Mouse (Mus musculus) myocyte (in vitro differentiated cells): ENCODE measurements around the gene Cobl. TPM values are rescaled to one million over a fixed set of nuclear protein-coding genes. Genes with fewer than 3 reads are reported as not detected.

ENCODE experiments used
- H3K27me3 ChIP-seq: one replicate; pipeline ENCODE4 v1.6.1; 2011; ENCODE audit not compliant: control insufficient read depth, insufficient read depth, insufficient read length
- H3K36me3 ChIP-seq: one replicate; pipeline ENCODE4 v1.6.1; 2011; ENCODE audit not compliant: control insufficient read depth, insufficient read depth
- H3K4me2 ChIP-seq: one replicate; pipeline ENCODE4 v1.6.1; 2011; ENCODE audit warnings: low read depth, control low read depth
- H3K4me3 ChIP-seq: one replicate; pipeline ENCODE4 v1.5.1; 2011; ENCODE audit warnings: mild to moderate bottlenecking, control low read depth, moderate library complexity
- H3K79me2 ChIP-seq: one replicate; pipeline ENCODE4 v1.6.1; 2011; ENCODE audit not compliant: control insufficient read depth, insufficient read depth
- H3ac ChIP-seq: one replicate; pipeline ENCODE4 v1.6.1; 2011; ENCODE audit not compliant: control insufficient read depth, insufficient read length
- CEBPB ChIP-seq: IDR thresholded peaks from 2 replicates; pipeline ENCODE4 v1.6.1; 2011; ENCODE audit warnings: mild to moderate bottlenecking, moderate library complexity; ENCODE audit not compliant: poor library complexity, insufficient read depth, severe bottlenecking
- E2F4 ChIP-seq: IDR thresholded peaks from one replicate; pipeline ENCODE4 v1.6.1; 2011; ENCODE audit warnings: mild to moderate bottlenecking, control low read depth, moderate library complexity; ENCODE audit not compliant: insufficient read depth
- MAX ChIP-seq: IDR thresholded peaks from one replicate; pipeline ENCODE4 v1.6.1; 2011; ENCODE audit warnings: low read depth, mild to moderate bottlenecking, control low read depth
- MYOD1 ChIP-seq, 3 experiments: IDR thresholded peaks; one replicate each; pipeline ENCODE4 v1.6.1; 2011; ENCODE audit warnings: control low read depth in 2 of 3, low read depth in 2 of 3, mild to moderate bottlenecking in 2 of 3, moderate library complexity in 1 of 3; ENCODE audit not compliant: insufficient read length in 2 of 3, control insufficient read depth in 1 of 3
- MYOG ChIP-seq, 3 experiments: IDR thresholded peaks; one replicate each; pipeline ENCODE4 v1.6.1; 2011; ENCODE audit warnings: control low read depth in 2 of 3, low read depth in 2 of 3, mild to moderate bottlenecking in 2 of 3; ENCODE audit not compliant: insufficient read length in 2 of 3, control insufficient read depth in 1 of 3, insufficient read depth in 1 of 3
- POLR2A ChIP-seq: IDR thresholded peaks from one replicate; pipeline ENCODE4 v1.6.1; 2011; ENCODE audit warnings: low read depth, mild to moderate bottlenecking, control low read depth, moderate library complexity; ENCODE audit not compliant: insufficient read length
- POLR2AphosphoS2 ChIP-seq: IDR thresholded peaks from one replicate; pipeline ENCODE4 v1.6.1; 2011; ENCODE audit warnings: low read depth, control low read depth; ENCODE audit not compliant: insufficient read length
- REST ChIP-seq: IDR thresholded peaks from one replicate; pipeline ENCODE4 v1.6.1; 2011; ENCODE audit warnings: mild to moderate bottlenecking, control low read depth, moderate library complexity; ENCODE audit not compliant: insufficient read depth, insufficient read length
- SRF ChIP-seq: IDR thresholded peaks from one replicate; pipeline ENCODE4 v1.6.1; 2011; ENCODE audit warnings: low read depth; ENCODE audit not compliant: control insufficient read depth, insufficient read length
- TCF12 ChIP-seq: IDR thresholded peaks from one replicate; pipeline ENCODE4 v1.6.1; 2011; ENCODE audit warnings: mild to moderate bottlenecking, control low read depth; ENCODE audit not compliant: poor library complexity, insufficient read depth, severe bottlenecking
- TCF3 ChIP-seq: IDR thresholded peaks from one replicate; pipeline ENCODE4 v1.6.1; 2011; ENCODE audit warnings: low read depth, control low read depth; ENCODE audit not compliant: insufficient read length
- USF1 ChIP-seq: IDR thresholded peaks from one replicate; pipeline ENCODE4 v1.6.1; 2011; ENCODE audit warnings: low read depth, mild to moderate bottlenecking, control low read depth, moderate library complexity
- polyA plus RNA-seq: library from polyadenylated mRNA; unstranded; fragments of >200 nt; fragmentation: generic; extraction: Trizol; gene quantifications from one replicate; pipeline ENCODE4 v1.2.1, GENCODE M21; 2012; ENCODE audit warnings: missing spikeins

Cobl gene
- polyA plus RNA-seq, 1 experiment, result 191 TPM

DNA sequence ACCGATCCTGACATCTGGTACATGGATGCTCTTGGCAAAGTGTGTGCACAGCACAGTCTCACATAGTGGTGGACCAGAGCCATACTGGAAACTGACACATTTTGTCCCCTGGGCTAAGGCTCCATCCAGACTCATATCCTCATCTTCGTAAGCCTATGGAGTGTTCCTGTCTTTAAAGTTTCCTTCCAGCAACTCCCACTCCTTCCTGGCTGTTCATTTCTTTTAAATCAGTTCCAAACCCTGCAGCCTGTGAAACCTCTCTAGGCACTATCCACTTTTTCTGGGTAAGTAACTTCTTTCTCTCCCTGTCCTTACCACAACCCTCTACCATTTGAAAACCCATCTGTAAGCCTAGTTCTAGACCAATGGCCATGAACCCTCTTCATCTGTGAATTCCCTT lies 64.9 kb downstream of the Cobl start:
- Histone ChIP-seq H3K36me3 (no peaks in the 10 kb centered on the region), H3K4me2 (no peak overlapping the region), H3ac (no peak overlapping the region), H3K79me2 (peaks cover 6% of the 10 kb centered on the region), H3K27me3 (no peaks in the 10 kb centered on the region), H3K4me3 (no peak overlapping the region)
- no peak for TF ChIP-seq POLR2AphosphoS2
- no peak for TF ChIP-seq USF1
- TF ChIP-seq MYOD1 (IDR thresholded peaks at IDR 0.05; ENCODE audit: control insufficient read depth in 1 of 3, insufficient read length in 2 of 3, low read depth in 2 of 3), result no peak
- no peak for TF ChIP-seq REST
- no peak for TF ChIP-seq POLR2A
- no peak for TF ChIP-seq SRF
- no peak for TF ChIP-seq CEBPB
- TF ChIP-seq MYOG (IDR thresholded peaks at IDR 0.05; ENCODE audit: control insufficient read depth in 1 of 3, insufficient read depth in 1 of 3, insufficient read length in 2 of 3, low read depth in 2 of 3), result no peak

- no peaks in the 10 kb centered on the region for H3K27me3 ChIP-seq
- H3K4me2 ChIP-seq, result no peak overlapping the region
- peak; percentile 31 to 70 (median 44) for TF ChIP-seq MYOD1 (IDR thresholded peaks at IDR 0.05; ENCODE audit: control insufficient read depth in 1 of 3, insufficient read length in 2 of 3, low read depth in 2 of 3)
- peak; percentile 39 for TF ChIP-seq TCF12
- TF ChIP-seq MYOG (IDR thresholded peaks at IDR 0.05; ENCODE audit: control insufficient read depth in 1 of 3, insufficient read depth in 1 of 3, insufficient read length in 2 of 3, low read depth in 2 of 3), result peak in 2 of 3 experiments; percentile 70 to 86
- TF ChIP-seq MAX, result no peak
- no peak for TF ChIP-seq POLR2A
Observed at GRCm38 (mm10) chr11:12396196-12396595, 68.6 kb downstream of the Cobl start.

DNA sequence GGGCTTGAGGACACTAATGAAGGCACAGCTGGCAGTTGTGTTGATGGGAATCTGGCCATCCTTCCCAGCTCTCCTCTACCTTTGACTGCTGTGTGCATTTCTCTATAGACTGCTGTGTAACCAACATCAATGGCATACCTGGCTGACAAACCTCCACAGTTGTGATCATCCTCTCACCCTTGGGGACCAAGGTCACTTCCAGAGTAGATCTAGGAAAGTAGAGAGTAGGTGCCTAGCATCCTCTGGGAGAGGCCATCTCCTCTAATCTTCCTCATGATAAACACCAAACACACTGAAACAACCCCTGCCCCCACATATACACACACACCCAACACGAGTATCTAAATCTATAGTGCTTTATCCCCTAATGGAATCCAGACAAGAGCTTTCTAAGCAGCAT lies 70.1 kb downstream of the Cobl start:
- peaks cover 3% of the 10 kb centered on the region for H3K79me2 ChIP-seq
- H3ac ChIP-seq, result no peak overlapping the region
- TF ChIP-seq POLR2A (no peak), MYOD1 (IDR thresholded peaks at IDR 0.05; ENCODE audit: control insufficient read depth in 1 of 3, insufficient read length in 2 of 3, low read depth in 2 of 3) (no peak), E2F4 (no peak), SRF (no peak), POLR2AphosphoS2 (no peak), CEBPB (no peak), MAX (no peak), MYOG (IDR thresholded peaks at IDR 0.05; ENCODE audit: control insufficient read depth in 1 of 3, insufficient read depth in 1 of 3, insufficient read length in 2 of 3, low read depth in 2 of 3) (no peak), USF1 (no peak), TCF3 (no peak), TCF12 (no peak), REST (no peak)
- no peaks in the 10 kb centered on the region for H3K36me3 ChIP-seq
- no peaks in the 10 kb centered on the region for H3K27me3 ChIP-seq
- H3K4me2 ChIP-seq, result peak overlapping the region; percentile 8
- no peak overlapping the region for H3K4me3 ChIP-seq

More at GRCm38 (mm10) chr11:12396196-12396595, 68.6 kb downstream of the Cobl start:
- Histone ChIP-seq H3ac (no peak overlapping the region), H3K79me2 (peaks cover 3% of the 10 kb centered on the region), H3K4me3 (no peak overlapping the region), H3K36me3 (no peaks in the 10 kb centered on the region)

- peak in 2 of 3 experiments; percentile 46 to 70 for TF ChIP-seq MYOD1 (IDR thresholded peaks at IDR 0.05; ENCODE audit: control insufficient read depth in 1 of 3, insufficient read length in 2 of 3, low read depth in 2 of 3)
- TF ChIP-seq MYOG (IDR thresholded peaks at IDR 0.05; ENCODE audit: control insufficient read depth in 1 of 3, insufficient read depth in 1 of 3, insufficient read length in 2 of 3, low read depth in 2 of 3), result peak in 1 of 3 experiments; percentile 66
- no peak for TF ChIP-seq SRF
- Histone ChIP-seq H3K4me2 (peak overlapping the region; percentile 44), H3ac (no peak overlapping the region), H3K4me3 (no peak overlapping the region), H3K27me3 (no peaks in the 10 kb centered on the region), H3K36me3 (no peaks in the 10 kb centered on the region), H3K79me2 (peaks cover 3% of the 10 kb centered on the region)
Observed at GRCm38 (mm10) chr11:12394151-12394550, 70.6 kb downstream of the Cobl start.

DNA sequence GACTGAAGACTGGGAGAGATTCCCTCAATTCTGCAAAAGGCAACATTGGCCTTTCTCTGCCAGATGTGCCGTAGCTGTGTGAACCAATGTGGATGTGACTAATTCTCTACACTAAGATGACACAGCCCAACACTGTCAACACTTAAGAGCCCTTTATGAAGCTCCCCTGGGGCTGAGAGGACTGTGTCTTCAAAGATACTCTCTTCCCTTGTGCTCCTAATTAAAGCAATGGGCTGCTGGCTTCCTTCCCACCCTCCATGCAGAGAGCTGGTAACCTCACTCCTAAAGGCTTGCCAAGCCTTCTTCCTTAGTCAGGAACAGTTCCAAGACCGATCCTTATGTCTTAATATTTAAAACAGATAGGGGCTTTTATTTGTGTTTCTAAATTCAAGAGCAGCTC lies 79.9 kb downstream of the Cobl start:
- H3K4me2 ChIP-seq, result no peak overlapping the region
- no peaks in the 10 kb centered on the region for H3K27me3 ChIP-seq
- no peak overlapping the region for H3K4me3 ChIP-seq
- TF ChIP-seq MYOG (IDR thresholded peaks at IDR 0.05; ENCODE audit: control insufficient read depth in 1 of 3, insufficient read depth in 1 of 3, insufficient read length in 2 of 3, low read depth in 2 of 3), result no peak
- TF ChIP-seq MAX, result no peak
- TF ChIP-seq POLR2A, result no peak
- TF ChIP-seq MYOD1 (IDR thresholded peaks at IDR 0.05; ENCODE audit: control insufficient read depth in 1 of 3, insufficient read length in 2 of 3, low read depth in 2 of 3), result no peak
- TF ChIP-seq POLR2AphosphoS2, result no peak
- no peak for TF ChIP-seq E2F4
- TF ChIP-seq USF1, result no peak
- TF ChIP-seq TCF12, result no peak
- TF ChIP-seq SRF, result no peak
- TF ChIP-seq REST, result no peak
- no peak for TF ChIP-seq CEBPB
- TF ChIP-seq TCF3, result no peak
- peaks cover 3% of the 10 kb centered on the region for H3K79me2 ChIP-seq
- peaks cover 4% of the 10 kb centered on the region for H3K36me3 ChIP-seq
- H3ac ChIP-seq, result no peak overlapping the region
